Mouse (Mus musculus): Measurements from ENCODE around the gene Sord.

Sord gene

DNA sequence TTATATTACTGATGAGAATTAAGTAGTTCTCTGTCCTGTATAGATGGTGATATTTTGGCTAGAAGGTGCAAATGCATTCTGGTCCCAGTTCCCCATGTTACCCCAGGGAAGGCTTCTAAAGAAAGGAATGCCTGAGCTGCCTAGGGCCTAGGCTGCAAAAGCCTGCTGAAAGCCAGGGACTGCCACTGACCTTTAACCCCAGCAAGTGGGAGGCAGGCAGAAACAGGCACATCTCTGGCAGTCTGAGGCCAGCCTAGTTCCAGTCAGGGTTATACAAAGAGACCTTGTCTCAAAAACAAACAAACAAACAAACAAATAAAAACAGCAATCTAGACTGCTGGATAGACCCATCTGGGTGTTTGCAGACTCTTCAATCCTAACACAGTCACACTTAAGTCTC lies 6.2 kb downstream of the Sord start:
- DNase-seq (ENCODE audit: low read depth), result no peak

- DNase-seq (ENCODE audit: low read depth), result no peak
These were observed 6.7 kb downstream of the Sord start for GRCm38 (mm10) chr2:122241226-122241625.

DNA sequence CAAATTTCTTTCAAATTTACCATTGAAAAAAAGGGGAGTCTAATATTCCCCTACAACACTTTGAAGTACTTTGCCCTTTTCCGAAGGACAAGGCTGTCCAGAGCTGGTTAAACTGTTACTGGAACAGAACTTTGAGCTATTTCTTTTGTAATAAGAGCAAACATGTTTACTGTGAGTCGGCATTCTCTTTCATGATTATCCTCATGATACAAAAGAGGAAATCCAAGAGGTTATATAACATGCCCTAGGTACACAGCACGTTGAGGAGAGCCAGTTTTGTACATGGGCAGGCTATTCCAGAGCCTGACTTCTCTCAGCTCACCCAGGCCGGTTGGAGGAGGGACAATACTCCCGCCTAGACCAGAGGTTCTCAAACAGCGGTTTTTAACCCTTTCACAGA lies 7.4 kb downstream of the Sord start:
- no peak for DNase-seq (ENCODE audit: low read depth)

GRCm38 (mm10) chr2:122243671-122244131 lies 9.2 kb downstream of the Sord start:
- DNase-seq (ENCODE audit: low read depth), result peak; percentile 81

DNA sequence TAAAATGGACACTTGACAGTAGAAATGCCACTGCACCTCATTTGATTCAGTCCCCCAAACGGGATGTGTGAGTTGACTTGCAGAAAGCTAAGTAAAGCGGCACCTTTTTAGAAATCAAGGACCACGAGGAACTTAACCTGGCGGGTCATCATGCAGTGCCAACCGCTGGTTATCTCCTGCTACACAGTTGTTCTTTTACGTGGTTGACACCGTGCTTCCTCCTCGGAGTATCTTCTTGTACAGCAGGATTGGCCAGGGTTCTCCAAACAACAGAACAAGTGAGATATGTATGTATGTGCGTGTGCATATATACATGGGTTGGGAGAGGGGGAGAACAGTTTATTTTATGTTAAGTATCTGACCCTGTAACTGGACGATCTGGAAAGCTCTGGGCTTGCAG lies 13.2 kb downstream of the Sord start:
- DNase-seq (ENCODE audit: low read depth), result no peak

DNA sequence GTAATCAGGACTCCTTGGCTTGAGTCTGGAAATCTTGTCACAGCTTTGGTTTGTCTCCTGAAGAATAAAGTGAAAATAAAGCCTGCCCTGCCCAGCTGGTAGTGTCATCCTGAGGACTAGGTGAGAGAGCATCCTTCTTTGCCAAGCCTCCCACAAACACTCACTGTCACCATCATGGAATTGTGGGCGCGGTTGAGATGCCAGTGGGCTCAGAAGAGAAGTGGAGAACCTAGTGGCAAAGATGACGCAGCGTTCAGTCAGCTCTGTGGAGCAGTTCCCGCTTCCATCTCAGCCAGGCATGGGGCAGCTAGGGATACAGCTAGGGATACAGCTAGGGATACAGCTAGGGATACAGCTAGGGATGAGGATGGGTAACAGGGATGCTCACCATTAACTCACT lies 21.4 kb downstream of the Sord start:
- DNase-seq (ENCODE audit: low read depth), result no peak

DNA sequence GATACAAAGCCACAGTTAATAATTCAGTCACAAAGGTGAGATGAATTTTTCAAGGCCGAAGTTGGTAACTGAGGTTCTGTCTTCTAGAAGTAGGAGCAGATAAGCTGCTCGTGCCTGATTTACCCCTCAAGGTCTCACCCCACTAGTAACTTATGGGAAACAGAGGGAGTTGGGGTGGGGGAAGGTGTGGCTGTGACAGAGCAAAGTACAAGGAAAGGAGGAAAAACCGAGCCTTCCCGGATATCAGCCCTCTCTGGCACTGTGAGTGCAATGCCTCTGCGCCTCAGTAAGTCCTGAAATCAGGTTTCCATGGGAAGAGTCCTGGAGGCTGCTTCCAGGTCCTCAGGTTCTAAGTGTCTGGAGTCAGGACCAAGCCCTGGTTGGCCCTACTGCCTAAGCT lies 26.2 kb downstream of the Sord start:
- no peak for DNase-seq (ENCODE audit: low read depth)

DNA sequence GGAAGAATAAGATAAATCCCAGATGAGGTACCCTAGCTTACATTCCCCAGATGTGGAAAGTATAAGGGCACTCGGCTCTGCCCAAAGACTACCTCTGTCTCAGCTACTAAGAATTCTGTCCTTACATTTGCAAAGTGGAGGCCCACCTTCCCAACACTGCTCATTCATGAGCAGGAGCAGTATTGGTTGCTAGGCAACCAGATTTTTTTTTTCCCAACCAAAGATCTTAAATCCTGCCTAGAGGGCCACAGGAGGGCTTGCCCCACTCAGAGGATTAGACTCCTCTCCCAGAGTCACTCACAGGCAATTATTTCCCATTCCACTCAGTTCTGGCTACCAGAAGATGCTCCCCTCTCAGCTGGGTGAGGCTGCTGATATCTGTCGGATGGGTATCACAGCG lies 30.1 kb downstream of the Sord start:
- no peak for DNase-seq (ENCODE audit: low read depth)

- no peak for DNase-seq (ENCODE audit: low read depth)
These were observed 32.1 kb downstream of the Sord start for GRCm38 (mm10) chr2:122266407-122267193.

DNA sequence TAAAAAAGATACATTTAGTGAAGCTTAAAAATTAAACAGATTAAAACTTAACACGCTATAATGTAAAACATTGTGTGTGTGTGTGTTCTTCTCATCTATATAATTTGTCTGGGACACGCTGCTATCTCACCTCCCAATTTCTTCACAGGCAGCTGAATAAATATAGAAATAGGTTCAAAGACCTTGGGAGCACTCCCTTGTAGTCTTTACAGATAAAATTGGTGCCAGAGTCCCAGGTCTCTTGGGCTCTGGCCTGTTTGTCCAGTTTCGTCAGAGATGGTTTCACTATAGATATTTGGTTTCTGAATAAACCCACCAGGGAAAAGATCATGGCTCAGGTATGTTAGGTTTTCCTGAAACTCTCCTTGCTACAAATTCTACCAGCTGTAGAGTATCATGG lies 44.2 kb downstream of the Sord start:
- DNase-seq (ENCODE audit: low read depth), result no peak

GRCm38 (mm10) chr2:122284091-122284490 lies 49.5 kb downstream of the Sord start:
- no peak for DNase-seq (ENCODE audit: low read depth)

GRCm38 (mm10) chr2:122286137-122286536 lies 51.6 kb downstream of the Sord start:
- DNase-seq (ENCODE audit: low read depth), result no peak

DNA sequence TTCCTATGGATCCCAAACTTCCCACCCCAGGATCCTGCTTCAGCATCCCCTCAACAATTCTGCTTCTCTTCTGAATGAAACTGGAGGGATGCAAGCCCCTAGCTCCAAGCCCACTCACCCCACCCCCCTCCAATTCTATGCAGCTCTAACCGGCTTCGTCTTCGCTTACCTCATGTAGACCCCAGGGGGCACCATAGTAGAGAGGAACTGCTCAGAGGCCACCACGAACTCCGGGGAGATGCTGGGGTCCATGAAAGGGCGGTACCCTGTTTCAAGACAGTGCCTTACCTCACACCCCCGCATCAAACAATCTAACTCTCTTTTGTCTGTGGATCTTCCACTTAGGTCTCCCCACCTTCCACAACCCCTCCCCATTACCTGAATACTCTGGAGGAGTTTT lies 60.4 kb downstream of the Sord start:
- no peak for DNase-seq (ENCODE audit: low read depth)

DNA sequence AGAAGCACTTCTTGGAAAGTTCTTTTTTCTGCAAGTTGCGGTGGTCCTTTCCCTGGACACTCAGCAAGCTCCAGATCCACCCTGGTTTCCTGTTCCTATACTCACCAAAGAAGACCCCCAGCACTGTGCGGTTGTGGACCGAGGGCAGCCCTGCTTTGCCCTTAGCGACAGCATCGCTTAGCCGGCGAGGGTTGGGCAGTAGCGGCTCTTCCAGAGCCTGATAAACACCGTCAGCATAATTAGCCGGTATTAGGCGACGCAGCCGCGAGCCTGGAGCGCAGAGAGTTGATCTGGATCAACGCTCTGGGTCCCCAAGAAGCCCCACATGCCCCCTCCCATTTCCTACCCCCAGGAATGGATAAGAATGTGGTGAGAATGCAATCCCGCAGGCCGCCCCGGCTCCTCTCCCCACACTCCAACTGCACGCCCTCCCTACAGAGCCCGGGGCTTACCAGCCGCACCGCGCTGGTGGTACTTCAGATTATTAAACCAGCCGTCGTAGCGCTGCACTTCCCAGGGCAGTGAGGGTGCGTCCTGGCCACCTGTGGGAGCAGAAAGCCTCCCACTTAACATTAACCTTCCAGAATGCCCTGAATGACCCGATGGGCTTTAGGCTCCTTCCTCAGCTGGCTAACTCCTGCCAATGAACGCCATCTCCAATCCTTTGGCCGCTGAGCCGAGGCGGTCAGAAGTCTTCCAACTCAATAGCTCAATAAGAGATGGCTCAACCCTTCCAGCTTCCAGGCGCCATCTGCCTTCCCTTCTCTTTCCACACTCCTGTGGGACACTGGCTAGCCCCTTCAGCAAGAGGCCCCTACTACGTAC lies 62.9 kb downstream of the Sord start:
- DNase-seq (ENCODE audit: low read depth), result no peak

- DNase-seq (ENCODE audit: low read depth), result no peak
These were observed 63.5 kb downstream of the Sord start, which contains the start of gene Duox2 for GRCm38 (mm10) chr2:122298096-122298499. Gene Duox2 (minus strand): TSS chr2:122298449.

DNA sequence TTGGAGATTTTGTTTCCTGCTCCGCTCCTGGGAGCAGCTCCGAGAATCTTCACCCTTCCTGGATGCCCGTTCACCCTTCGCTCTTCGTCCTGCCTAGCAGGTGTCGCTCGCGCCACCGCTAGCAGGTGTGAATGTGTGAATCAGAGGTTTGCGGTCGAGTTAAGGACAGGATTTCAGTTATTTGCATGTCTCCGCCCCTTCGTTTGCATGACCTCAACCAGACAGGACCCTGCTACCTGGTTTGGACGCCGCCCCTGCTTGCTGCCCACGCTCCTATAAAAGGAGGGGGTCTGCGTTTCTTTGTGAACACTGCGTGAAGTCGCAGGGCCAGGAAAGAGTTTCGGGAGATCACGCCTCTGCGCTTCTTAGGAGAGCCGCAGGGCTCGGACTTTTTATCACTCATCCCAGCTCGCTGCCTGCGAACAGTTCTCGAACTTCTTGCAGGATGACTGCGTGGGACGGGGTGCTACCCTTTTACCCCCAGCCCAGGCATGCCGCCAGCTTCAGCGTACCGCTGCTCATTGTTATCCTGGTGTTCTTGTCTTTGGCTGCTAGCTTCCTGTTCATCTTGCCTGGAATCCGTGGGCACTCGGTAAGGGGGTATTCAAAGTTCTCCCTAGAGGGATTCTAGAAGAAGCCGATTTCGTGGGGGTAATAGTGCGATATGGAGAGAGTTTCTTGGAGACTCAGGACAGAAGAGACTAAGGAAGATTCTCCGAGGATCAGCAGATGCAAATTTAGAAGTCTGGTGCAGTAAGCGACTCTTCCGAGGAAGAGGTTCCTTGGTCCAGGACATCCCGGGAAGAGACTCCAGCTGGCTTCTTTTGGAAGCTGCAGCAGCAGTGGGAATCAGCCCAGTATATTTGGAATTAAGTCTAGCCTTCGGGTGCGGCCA lies 64.3 kb downstream of the Sord start, which contains the start of gene Duoxa2:
Gene Duoxa2 (plus strand): TSS at position 305 of the 895 bp plus-strand sequence.
- peak; percentile 69 for DNase-seq (ENCODE audit: low read depth)

DNA sequence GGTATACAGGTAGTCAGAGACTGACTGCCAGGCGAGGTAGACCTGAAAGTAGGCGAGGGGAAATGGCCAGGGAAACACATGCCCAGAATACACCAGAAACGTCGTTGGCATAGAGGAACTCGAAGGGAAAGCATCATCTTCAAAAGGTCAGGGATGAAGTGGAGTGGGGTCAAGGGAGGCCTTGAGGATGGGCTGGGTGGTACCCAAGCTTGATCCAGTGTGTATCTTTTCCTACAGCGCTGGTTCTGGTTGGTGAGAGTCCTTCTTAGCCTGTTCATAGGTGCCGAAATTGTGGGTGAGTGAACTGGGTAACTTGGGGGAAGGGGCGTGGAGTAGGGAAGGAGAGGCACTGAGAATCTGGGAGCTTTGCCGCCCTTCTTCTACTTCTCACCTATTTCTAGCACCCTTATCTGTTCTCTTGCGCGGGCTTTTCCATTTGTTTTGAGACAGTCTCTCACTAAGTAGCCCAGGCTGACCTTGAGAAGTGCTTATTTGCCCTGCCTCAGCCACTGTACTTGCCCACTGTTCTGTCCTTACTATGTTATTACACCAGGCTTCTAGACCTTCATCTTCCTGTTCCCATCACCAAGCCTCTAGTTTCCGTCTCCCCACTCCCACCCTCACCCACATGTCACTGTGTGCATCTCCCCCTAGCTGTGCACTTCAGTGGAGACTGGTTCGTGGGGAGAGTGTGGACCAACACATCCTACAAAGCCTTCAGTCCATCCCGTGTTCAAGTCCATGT lies 65.5 kb downstream of the Sord start:
- DNase-seq (ENCODE audit: low read depth), result peak; percentile 23

GRCm38 (mm10) chr2:122300656-122301020 lies 66.1 kb downstream of the Sord start:
- no peak for DNase-seq (ENCODE audit: low read depth)

GRCm38 (mm10) chr2:122301081-122301920 lies 66.8 kb downstream of the Sord start:
- DNase-seq (ENCODE audit: low read depth), result peak; percentile 63

GRCm38 (mm10) chr2:122301921-122302573 lies 67.5 kb downstream of the Sord start:
- no peak for DNase-seq (ENCODE audit: low read depth)

All from induced T-regulatory cell, adult 2 months (primary cell).